Mouse (Mus musculus): ENCODE data around the gene Hs3st3b1.
A peak's percentile ranks its signal among the peaks of the same experiment; 100 is the strongest.

Hs3st3b1 gene

DNA sequence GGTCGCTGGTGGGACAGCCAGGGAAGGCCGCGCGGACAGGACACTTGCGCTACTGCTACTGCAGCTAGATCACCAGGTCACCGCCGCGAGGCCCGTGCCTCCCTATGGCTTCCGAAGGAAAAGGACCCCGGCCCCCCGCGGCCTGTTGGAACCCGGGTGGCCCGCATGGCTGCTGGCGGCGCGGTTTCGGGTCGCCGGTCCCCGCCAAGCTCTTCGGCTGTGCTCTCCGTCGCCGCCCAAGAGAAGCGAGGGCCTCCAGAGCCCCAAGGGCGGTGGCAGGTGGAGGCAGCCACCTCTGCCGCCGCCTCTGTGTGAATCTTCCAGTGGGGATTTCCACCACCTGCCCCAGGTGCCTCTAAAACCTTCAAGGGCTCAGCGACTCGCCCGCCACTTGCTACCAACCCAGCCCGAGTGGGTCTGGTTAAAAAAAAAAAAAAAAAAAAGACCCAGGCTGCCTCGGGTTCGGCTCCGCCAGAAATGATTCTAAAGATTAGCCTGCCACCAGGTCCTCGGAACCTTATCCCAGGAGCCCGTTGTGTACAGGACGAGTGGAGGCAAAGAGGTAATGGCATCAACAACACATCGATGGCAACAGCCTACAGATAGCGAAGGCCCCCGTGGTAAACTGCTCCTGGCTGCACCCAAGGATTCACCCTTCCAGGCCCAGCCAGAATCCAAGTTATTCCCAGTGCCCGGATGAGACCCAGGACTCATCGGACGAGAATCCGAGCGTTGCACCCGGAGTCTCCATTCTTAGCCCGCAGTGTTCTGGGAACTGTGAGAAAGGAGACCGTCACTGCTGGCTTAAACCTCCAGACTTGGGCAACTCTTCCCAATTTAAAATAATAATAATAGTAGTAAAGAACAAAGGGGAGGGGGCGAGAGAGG, 2.6 kb downstream of the Hs3st3b1 start:
- TF ChIP-seq CTCF (conservative IDR thresholded peaks at IDR 0.05; ENCODE audit: low read length) (no peak), NANOG (IDR thresholded peaks at IDR 0.05; ENCODE audit: borderline replicate concordance, low read length) (no peak), POU5F1 (IDR thresholded peaks at IDR 0.05; ENCODE audit: borderline replicate concordance, low read length) (no peak)
- Histone ChIP-seq H3K36me3 (ENCODE audit: insufficient read depth, low read length) (no peaks in the 10 kb centered on the region), H3K27me3 (ENCODE audit: insufficient read depth, low read length) (peaks cover 64% of the 10 kb centered on the region), H3K9me3 (ENCODE audit: low read length) (no peaks in the 10 kb centered on the region), H3K4me1 (replicated peaks; ENCODE audit: low read depth, low read length) (peaks cover 77% of the 10 kb centered on the region), H3K4me3 (replicated peaks; ENCODE audit: low read length) (peak overlapping the region; percentile 87)

DNA sequence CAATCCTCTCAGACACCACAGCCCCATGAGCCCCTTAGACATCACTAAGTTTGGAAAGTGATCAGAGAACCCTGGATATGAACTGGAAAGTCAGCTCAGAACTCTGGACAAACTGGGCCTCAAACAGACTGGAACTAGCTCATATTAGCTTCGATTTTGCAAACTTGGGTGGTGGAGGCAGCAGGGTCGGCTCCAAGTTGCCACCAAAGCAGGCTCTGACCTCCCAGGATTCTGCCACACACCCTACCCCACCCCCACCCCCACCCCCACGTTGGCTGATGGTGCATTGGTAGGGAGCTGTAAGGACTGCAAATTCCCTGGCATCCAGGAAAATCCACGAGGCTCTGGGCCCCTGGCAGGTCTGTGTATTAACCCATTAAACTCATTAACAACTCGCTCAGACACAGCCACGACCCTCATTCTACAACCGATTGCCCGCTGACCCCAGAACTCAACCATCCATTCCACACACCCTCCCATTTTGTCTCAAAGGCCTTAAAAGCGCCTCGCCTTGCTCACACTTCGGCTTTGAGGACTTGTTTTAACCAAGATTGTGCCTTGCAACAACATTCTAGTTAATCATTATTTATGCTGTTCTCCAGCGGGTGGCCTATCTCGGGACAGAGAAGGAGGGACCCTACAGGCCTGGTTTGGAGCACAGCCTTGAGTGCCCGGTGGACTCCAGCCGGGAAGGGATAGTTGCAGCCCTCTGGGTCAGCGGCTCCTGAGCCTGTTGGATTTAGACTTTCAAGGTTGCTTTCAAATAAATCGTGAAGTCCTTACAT, 3.6 kb downstream of the Hs3st3b1 start:
- TF ChIP-seq NANOG (IDR thresholded peaks at IDR 0.05; ENCODE audit: borderline replicate concordance, low read length) (no peak), POU5F1 (IDR thresholded peaks at IDR 0.05; ENCODE audit: borderline replicate concordance, low read length) (no peak), CTCF (conservative IDR thresholded peaks at IDR 0.05; ENCODE audit: low read length) (no peak)
- peaks cover 55% of the 10 kb centered on the region for H3K27me3 ChIP-seq (ENCODE audit: insufficient read depth, low read length)
- H3K36me3 ChIP-seq (ENCODE audit: insufficient read depth, low read length), result no peaks in the 10 kb centered on the region
- peak overlapping the region; percentile 87 for H3K4me3 ChIP-seq (replicated peaks; ENCODE audit: low read length)
- H3K4me1 ChIP-seq (replicated peaks; ENCODE audit: low read depth, low read length), result peaks cover 77% of the 10 kb centered on the region
- H3K9me3 ChIP-seq (ENCODE audit: low read length), result no peaks in the 10 kb centered on the region

DNA sequence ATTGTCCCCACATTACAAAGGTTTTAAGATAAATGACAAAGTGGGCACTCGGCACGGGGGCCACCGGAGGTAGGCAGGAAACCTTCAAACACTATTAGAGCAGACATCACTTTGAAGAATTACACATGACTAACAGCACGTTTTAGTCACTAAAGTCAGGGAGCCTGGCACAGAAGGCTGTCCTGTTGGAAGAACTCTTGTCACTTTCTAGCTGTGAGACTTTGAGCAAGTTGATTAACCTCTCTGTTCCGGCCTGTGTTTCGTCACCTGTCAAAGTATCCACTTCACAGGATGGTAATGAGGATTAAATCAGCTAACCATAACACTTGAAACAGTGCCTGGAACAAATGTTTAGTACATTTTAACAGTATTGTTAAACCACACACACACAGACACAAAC, 4.5 kb downstream of the Hs3st3b1 start:
- H3K27me3 ChIP-seq (ENCODE audit: insufficient read depth, low read length), result peaks cover 48% of the 10 kb centered on the region
- no peaks in the 10 kb centered on the region for H3K36me3 ChIP-seq (ENCODE audit: insufficient read depth, low read length)
- TF ChIP-seq CTCF (conservative IDR thresholded peaks at IDR 0.05; ENCODE audit: low read length) (no peak), POU5F1 (IDR thresholded peaks at IDR 0.05; ENCODE audit: borderline replicate concordance, low read length) (no peak), NANOG (IDR thresholded peaks at IDR 0.05; ENCODE audit: borderline replicate concordance, low read length) (no peak)
- no peak overlapping the region for H3K4me3 ChIP-seq (replicated peaks; ENCODE audit: low read length)
- H3K4me1 ChIP-seq (replicated peaks; ENCODE audit: low read depth, low read length), result peaks cover 70% of the 10 kb centered on the region
- no peaks in the 10 kb centered on the region for H3K9me3 ChIP-seq (ENCODE audit: low read length)

DNA sequence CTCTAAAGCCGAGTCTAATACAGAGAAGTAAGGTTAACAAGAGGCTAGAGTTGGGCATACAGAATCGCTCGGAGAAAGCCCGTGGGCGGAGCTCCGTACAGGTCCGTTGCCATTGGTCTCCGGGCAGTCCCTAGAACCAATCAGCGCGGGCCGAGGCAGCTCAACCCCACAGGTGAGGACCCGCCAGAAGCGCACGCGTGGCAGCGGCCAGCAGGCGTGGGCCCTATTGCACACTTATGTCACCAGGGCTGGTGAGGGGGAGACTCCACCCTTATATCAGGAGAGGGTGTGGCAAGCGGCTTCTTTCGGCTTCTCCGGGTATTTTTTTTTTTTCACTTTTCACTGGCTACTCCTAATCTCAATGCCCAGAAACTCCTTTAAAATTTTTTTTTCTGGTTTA, 7.7 kb downstream of the Hs3st3b1 start:
- H3K4me1 ChIP-seq (replicated peaks; ENCODE audit: low read depth, low read length), result peaks cover 75% of the 10 kb centered on the region
- H3K36me3 ChIP-seq (ENCODE audit: insufficient read depth, low read length), result peaks cover 4% of the 10 kb centered on the region; the same call in 1 of the 2 replicates
- peaks cover 19% of the 10 kb centered on the region for H3K27me3 ChIP-seq (ENCODE audit: insufficient read depth, low read length)
- peak overlapping the region; percentile 56 for H3K4me3 ChIP-seq (replicated peaks; ENCODE audit: low read length)
- H3K9me3 ChIP-seq (ENCODE audit: low read length), result peaks cover 10% of the 10 kb centered on the region
- TF ChIP-seq CTCF (conservative IDR thresholded peaks at IDR 0.05; ENCODE audit: low read length), result no peak
- no peak for TF ChIP-seq NANOG (IDR thresholded peaks at IDR 0.05; ENCODE audit: borderline replicate concordance, low read length)
- no peak for TF ChIP-seq POU5F1 (IDR thresholded peaks at IDR 0.05; ENCODE audit: borderline replicate concordance, low read length)

DNA sequence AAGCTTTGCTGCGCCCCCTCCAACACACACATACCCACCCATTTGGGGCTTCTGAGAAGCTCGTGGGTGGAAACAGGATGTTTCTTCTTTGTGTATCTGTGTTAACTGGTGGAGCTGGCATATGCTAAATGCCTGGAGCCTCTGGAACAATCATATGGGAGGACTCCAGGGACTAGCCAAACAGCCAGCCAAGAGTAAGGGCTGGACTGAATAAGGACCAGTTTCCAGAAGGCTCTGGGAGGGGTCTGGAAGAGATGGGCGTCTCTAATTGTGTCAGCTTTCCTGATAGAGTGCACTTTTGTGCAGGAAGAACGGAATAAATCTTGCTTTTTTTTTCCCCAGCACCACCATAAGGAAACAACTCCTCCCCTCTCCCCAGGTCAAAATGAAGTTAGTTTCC, 8.2 kb downstream of the Hs3st3b1 start:
- Histone ChIP-seq H3K4me3 (replicated peaks; ENCODE audit: low read length) (peak overlapping the region; percentile 56), H3K36me3 (ENCODE audit: insufficient read depth, low read length) (peaks cover 4% of the 10 kb centered on the region; the same call in 1 of the 2 replicates), H3K4me1 (replicated peaks; ENCODE audit: low read depth, low read length) (peaks cover 72% of the 10 kb centered on the region), H3K27me3 (ENCODE audit: insufficient read depth, low read length) (peaks cover 14% of the 10 kb centered on the region), H3K9me3 (ENCODE audit: low read length) (peaks cover 10% of the 10 kb centered on the region)
- TF ChIP-seq POU5F1 (IDR thresholded peaks at IDR 0.05; ENCODE audit: borderline replicate concordance, low read length) (no peak), NANOG (IDR thresholded peaks at IDR 0.05; ENCODE audit: borderline replicate concordance, low read length) (no peak), CTCF (conservative IDR thresholded peaks at IDR 0.05; ENCODE audit: low read length) (no peak)

DNA sequence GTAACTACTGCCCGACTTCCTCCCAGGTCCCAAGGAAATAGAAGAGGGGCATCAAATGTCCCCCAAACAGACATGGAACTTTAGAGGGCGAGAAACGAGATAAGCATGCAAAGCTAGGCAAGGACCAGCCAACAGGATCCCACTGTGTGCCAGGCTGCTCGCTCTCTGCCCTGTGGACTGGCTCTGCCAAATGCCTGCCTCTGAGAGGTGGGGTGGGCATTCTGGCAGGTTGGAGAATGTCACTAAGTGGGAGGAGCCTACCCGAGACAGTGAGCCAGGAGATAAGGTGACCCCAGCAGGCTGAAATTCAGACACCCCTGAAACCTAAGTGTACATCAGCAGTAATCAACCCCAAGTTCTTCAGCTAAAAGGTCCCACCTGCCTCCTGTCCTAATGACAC, 11.1 kb downstream of the Hs3st3b1 start:
- Histone ChIP-seq H3K4me3 (replicated peaks; ENCODE audit: low read length) (no peak overlapping the region), H3K27me3 (ENCODE audit: insufficient read depth, low read length) (0 out of 2 replicates have a peak, but pooled peaks cover 2% of the 10 kb centered on the region), H3K4me1 (replicated peaks; ENCODE audit: low read depth, low read length) (peaks cover 59% of the 10 kb centered on the region), H3K36me3 (ENCODE audit: insufficient read depth, low read length) (peaks cover 4% of the 10 kb centered on the region; the same call in 1 of the 2 replicates), H3K9me3 (ENCODE audit: low read length) (peaks cover 10% of the 10 kb centered on the region)
- TF ChIP-seq POU5F1 (IDR thresholded peaks at IDR 0.05; ENCODE audit: borderline replicate concordance, low read length) (no peak), CTCF (conservative IDR thresholded peaks at IDR 0.05; ENCODE audit: low read length) (no peak), NANOG (IDR thresholded peaks at IDR 0.05; ENCODE audit: borderline replicate concordance, low read length) (no peak)

DNA sequence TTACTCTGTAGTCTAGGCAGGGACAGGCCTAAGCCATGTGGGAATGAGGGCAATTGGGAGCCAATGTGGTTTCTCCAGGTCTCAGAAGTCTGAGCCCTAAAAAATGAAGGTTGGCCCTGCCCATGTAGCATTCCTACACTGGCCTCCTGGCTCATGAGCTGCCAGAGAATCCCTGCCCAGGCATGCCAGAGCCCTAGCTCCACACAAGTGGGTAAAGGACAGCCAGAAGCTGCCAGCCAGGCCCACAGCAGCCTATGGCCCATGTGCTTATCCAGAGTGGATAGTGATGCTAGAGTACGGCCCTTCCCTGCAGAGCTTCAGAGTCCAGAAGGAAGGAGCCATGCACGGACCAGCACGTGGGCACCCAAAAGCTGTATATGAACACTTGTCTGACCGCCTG, 12.1 kb downstream of the Hs3st3b1 start:
- H3K4me1 ChIP-seq (replicated peaks; ENCODE audit: low read depth, low read length), result peaks cover 59% of the 10 kb centered on the region
- H3K4me3 ChIP-seq (replicated peaks; ENCODE audit: low read length), result no peak overlapping the region
- H3K9me3 ChIP-seq (ENCODE audit: low read length), result peaks cover 10% of the 10 kb centered on the region
- 0 out of 2 replicates have a peak, but pooled peaks cover 2% of the 10 kb centered on the region for H3K27me3 ChIP-seq (ENCODE audit: insufficient read depth, low read length)
- TF ChIP-seq NANOG (IDR thresholded peaks at IDR 0.05; ENCODE audit: borderline replicate concordance, low read length) (no peak), CTCF (conservative IDR thresholded peaks at IDR 0.05; ENCODE audit: low read length) (no peak), POU5F1 (IDR thresholded peaks at IDR 0.05; ENCODE audit: borderline replicate concordance, low read length) (no peak)
- H3K36me3 ChIP-seq (ENCODE audit: insufficient read depth, low read length), result peaks cover 4% of the 10 kb centered on the region; the same call in 1 of the 2 replicates

DNA sequence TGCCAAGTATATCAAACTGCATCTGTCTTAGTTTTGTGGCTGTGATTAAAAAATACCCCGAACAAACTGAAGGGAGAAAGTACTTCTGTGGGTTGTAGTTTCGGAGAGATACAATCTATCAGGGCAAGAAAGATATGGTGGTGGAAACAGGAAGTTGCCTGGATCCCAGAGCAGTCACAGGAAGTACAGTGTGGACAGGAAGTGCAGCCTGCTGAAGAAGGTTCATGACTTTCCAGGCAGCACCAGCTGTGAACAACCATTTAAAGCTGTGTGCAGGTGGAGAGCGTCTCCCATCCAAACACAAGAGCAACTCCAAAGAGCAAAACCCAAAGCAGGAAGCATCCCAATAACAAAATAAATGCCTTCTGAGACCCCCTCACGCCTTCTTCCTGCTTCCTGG, 13.6 kb downstream of the Hs3st3b1 start:
- Histone ChIP-seq H3K4me1 (replicated peaks; ENCODE audit: low read depth, low read length) (peaks cover 50% of the 10 kb centered on the region), H3K36me3 (ENCODE audit: insufficient read depth, low read length) (peaks cover 7% of the 10 kb centered on the region; the same call in 1 of the 2 replicates), H3K9me3 (ENCODE audit: low read length) (peaks cover 10% of the 10 kb centered on the region), H3K27me3 (ENCODE audit: insufficient read depth, low read length) (0 out of 2 replicates have a peak, but pooled peaks cover 2% of the 10 kb centered on the region), H3K4me3 (replicated peaks; ENCODE audit: low read length) (no peak overlapping the region)
- no peak for TF ChIP-seq CTCF (conservative IDR thresholded peaks at IDR 0.05; ENCODE audit: low read length)
- no peak for TF ChIP-seq NANOG (IDR thresholded peaks at IDR 0.05; ENCODE audit: borderline replicate concordance, low read length)
- no peak for TF ChIP-seq POU5F1 (IDR thresholded peaks at IDR 0.05; ENCODE audit: borderline replicate concordance, low read length)
